Mouse (Mus musculus): ENCODE data around the gene Lyrm9.

DNA sequence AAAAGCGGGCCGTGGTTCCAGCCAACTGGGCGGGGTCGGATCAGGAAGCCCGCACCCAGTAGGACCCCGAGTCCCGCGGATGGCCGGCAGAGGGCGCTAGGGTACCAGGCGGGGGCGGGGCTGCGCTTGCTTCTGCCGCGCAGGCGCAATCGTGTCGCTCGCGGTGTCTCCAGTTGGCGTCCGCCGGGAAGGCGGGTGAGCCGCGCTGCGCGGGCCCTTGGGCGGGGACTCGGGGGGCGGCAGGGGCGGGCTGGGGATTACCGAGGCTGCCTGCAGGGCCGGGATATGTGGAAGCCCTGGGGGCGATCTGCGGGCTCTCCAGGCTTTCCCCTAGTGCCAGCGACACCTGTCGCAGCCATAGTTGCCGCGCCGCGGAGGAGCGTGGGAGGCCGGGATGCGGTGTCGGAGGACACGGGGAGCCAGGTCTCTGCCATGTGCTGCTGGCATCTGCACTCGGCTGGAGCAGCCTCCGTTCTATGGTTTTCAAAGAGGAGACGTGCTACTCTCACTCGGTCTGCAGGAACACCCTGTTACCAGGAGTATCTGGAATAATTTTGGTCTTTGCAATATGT lies at the start of gene Lyrm9:
- TF ChIP-seq CTCF (conservative IDR thresholded peaks at IDR 0.05; ENCODE audit: low read length) (peak; percentile 44), POU5F1 (IDR thresholded peaks at IDR 0.05; ENCODE audit: borderline replicate concordance, low read length) (no peak), NANOG (IDR thresholded peaks at IDR 0.05; ENCODE audit: borderline replicate concordance, low read length) (no peak)

All from E14TG2a.4 (cell line).